Mouse (Mus musculus) cerebellum, adult 2 months (tissue): ENCODE measurements at regions not wholly inside any gene's neighbourhood (a gene's known extent, or its start where the extent isn't known, plus 50 kb on each side); places are given as distances from the start of the nearest gene placed in this dataset.

Experiments
- CTCF ChIP-seq: fragments of 200-500 bp; IDR thresholded peaks from 2 replicates; pipeline ENCODE4 v1.5.1; 2011; ENCODE audit warnings: low read depth, mild to moderate bottlenecking, control low read depth, low read length, moderate library complexity, borderline replicate concordance; ENCODE audit not compliant: insufficient read depth
- POLR2A ChIP-seq: fragments of 200-500 bp; IDR thresholded peaks from 2 replicates; pipeline ENCODE4 v1.6.1; 2011; ENCODE audit warnings: low read length, control low read depth, borderline replicate concordance; ENCODE audit not compliant: insufficient read depth

GRCm38 (mm10) chr5:52027478-52027877 lies 162.8 kb downstream of the Dhx15 start:
- TF ChIP-seq CTCF (no peak), POLR2A (no peak)
